Mouse (Mus musculus) embryo, embryonic 10.5 days (tissue): ENCODE data around the gene Ndufs6.

Source experiments
- DNase-seq: peaks from one replicate; pipeline ENCODE4 v3.0.0-alpha.2; 2015; ENCODE audit warnings: low spot score

The Ndufs6 gene

DNA sequence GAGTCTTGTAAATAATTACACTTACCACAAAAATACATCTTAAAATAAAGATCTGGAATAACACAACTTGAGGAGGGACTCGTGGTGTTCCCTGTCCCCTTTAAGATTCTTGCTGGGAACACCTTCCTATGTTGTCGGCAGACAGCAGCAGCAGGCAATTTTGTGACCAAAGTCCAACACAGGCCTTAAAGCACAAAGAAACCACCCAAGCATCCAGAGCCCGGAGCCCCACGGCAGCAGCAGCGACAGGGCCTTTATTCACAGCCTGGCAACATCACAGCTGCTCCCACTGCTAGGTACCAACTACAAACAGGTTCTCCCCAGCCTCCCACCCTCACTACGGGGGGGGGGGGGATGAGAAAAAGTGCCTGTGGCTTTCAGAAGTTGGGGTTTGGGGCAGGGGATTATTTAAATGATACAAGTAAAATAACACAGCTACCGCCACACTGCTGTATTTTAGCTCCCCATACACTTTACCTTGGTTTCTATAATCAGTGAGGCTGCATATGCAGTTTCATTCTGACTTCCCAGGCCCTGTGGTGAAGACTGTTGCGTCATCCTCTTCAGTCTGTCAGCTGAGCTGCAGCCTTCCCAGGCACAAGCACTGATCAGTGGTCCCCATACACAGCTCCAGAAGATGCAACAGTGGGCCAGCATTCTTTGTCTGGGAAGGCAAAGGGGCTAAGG, 22.8 kb downstream of the Ndufs6 start:
- DNase-seq: peak; percentile 29

DNA sequence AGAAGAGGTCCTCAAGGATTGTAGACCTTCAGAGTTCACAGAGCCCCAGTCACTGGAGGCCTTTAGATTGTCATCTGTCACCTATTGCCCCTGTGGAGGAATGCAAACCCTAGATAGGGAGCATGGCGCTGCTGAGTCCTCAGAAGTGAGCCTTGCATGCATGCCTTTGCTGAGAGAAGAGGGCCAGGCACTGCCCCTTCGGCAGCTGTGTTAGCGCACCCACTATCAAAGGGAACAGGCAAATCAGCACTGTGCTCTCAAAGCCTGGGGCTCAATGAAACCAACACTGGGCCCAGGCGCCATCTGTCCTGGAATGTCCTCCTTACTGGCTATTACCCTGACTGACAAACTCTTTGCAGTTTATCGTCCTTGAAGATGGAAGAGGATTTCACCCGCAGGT, 23.6 kb downstream of the Ndufs6 start:
- DNase-seq: peak; percentile 18

GRCm38 (mm10) chr13:73299322-73299721, 29.0 kb downstream of the Ndufs6 start:
- DNase-seq: no peak

DNA sequence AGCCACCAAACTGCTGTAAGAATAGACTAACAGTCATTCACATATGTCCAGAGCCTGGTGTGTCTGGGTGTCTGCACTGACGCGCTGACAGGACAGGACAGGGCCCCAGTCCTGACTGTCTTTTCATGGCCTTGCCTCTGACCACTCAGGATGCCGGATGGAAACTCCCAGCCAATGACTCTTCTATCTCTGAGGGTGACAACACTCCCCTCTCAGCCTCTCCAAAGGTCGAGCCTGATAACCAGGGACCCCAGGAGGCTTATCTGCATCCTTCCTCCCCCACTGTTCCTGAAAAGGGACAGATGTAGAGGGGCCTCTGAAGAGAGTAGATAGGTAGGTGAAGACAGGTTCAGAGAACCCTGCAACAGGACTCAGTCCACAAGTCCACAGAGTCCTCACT, 29.6 kb downstream of the Ndufs6 start:
- DNase-seq: no peak

- DNase-seq: no peak
Measured at GRCm38 (mm10) chr13:73291102-73291501, 37.2 kb downstream of the Ndufs6 start.

- no peak for DNase-seq
Measured at GRCm38 (mm10) chr13:73290206-73290605, 38.1 kb downstream of the Ndufs6 start.

GRCm38 (mm10) chr13:73283534-73283933, 44.8 kb downstream of the Ndufs6 start:
- no peak for DNase-seq

DNA sequence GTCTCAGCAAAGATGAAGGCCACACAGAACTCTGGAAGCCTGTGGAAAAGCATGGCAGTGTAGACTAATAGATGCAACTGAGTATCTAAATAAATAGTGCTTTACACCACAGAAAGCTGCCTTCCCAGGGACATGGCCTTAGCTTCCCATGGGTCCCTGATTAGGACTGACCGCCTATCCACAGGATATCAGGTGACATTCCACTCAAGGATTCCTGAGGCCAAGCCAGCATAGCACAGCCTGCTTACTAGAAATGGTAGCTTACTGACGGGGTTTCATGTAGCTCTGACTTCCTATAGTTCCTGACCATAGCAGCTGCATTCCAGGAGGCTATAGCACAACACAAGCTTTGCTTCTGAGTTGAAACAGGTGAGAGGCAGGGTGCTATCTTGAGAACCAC, 45.9 kb downstream of the Ndufs6 start:
- no peak for DNase-seq

- no peak for DNase-seq
Measured at GRCm38 (mm10) chr13:73279196-73279595, 49.1 kb downstream of the Ndufs6 start.

DNA sequence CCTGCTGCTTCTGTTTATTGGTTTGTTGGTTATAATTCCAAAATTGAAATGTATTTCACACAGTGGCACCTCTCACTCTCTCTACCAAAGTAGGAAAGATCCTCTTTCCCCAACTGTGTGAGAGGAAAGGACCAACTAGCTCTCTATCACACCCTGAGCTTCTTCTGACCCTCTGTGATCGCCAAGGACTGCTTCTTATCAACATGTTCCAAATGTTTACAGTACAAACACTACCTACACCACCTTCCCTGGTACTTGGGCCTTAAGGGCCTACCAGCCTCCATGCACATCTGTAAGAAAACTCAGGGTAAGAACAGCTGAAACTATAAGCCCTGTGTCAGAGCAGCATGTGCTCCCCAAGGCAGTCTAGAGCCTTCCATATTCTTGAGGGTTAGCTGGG, 50.5 kb downstream of the Ndufs6 start:
- DNase-seq: no peak

- DNase-seq: no peak
Measured at GRCm38 (mm10) chr13:73277361-73277760, 51.0 kb downstream of the Ndufs6 start.

- DNase-seq: no peak
Measured at GRCm38 (mm10) chr13:73273536-73273935, 54.8 kb downstream of the Ndufs6 start.

GRCm38 (mm10) chr13:73272794-73273282, 55.5 kb downstream of the Ndufs6 start:
- peak; percentile 57 for DNase-seq

- peak; percentile 56 for DNase-seq
Measured at GRCm38 (mm10) chr13:73271336-73272242, 56.8 kb downstream of the Ndufs6 start.

DNA sequence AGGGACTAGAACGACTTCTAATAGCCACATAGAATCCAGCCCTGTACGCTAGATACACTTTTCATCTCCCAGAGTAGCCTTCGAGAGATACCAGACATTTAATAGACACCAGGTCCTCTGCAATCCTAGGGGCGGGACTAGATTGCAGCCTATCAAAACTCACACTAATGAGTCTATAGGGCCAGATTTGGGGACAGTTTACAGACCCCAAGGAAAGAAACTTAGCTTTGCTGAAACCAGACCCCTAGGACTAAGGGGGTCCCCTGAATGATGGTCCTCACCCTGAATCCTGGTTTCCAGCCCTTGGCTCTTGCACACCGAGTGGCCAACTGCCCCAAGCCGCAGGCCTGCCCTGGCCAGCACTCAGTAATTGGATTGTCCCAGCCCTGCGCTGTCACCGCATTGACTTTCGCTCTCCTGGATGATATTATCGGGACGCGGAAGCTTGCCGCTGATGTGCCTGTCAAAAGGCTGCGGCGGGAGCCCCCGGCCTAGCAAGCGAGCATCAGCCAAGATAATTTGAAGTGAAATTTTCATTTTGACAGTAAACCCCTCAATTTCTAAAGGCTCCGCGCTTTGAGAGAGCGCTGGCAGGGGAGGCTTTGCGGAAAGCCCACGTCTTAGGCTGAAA, 57.8 kb downstream of the Ndufs6 start:
- DNase-seq: peak; percentile 44

GRCm38 (mm10) chr13:73269891-73270290, 58.5 kb downstream of the Ndufs6 start:
- no peak for DNase-seq
